Mouse (Mus musculus) midbrain, embryonic 15.5 days (tissue): ENCODE results near the gene Cdc42ep4. TPM values are rescaled to one million over a fixed set of nuclear protein-coding genes. Genes with fewer than 3 reads are reported as not detected.

Experiments used
- ATAC-seq: fragments of 200-750 bp; cut with Nextera tagmentation; replicated peaks from 2 replicates; pipeline ENCODE4 v1.8.0; 2017; ENCODE audit warnings: moderate TSS enrichment
- H3K27ac ChIP-seq: fragments of 300-500 bp; sonication (generic); 2 replicates; pipeline ENCODE4 v1.5.1; 2015; ENCODE audit warnings: mild to moderate bottlenecking, inconsistent platforms
- H3K27me3 ChIP-seq: fragments of 300-500 bp; sonication (generic); replicated peaks from 2 replicates; pipeline ENCODE4 v1.6.1; 2015; ENCODE audit warnings: inconsistent platforms
- H3K36me3 ChIP-seq: fragments of 300-500 bp; sonication (generic); replicated peaks from 2 replicates; pipeline ENCODE4 v1.6.1; 2015; ENCODE audit warnings: inconsistent platforms
- H3K4me1 ChIP-seq: fragments of 300-500 bp; sonication (generic); 2 replicates; pipeline ENCODE4 v1.6.1; 2015; ENCODE audit warnings: inconsistent platforms
- H3K4me2 ChIP-seq: fragments of 300-500 bp; sonication (generic); 2 replicates; pipeline ENCODE4 v1.6.1; 2015; ENCODE audit warnings: inconsistent platforms, mild to moderate bottlenecking, moderate library complexity
- H3K4me3 ChIP-seq: fragments of 300-500 bp; sonication (generic); 2 replicates; pipeline ENCODE4 v1.5.1; 2015; ENCODE audit warnings: mild to moderate bottlenecking, inconsistent platforms
- H3K9ac ChIP-seq: fragments of 300-500 bp; sonication (generic); 2 replicates; pipeline ENCODE4 v1.6.1; 2015; ENCODE audit warnings: mild to moderate bottlenecking, inconsistent platforms
- H3K9me3 ChIP-seq: fragments of 300-500 bp; sonication (generic); 2 replicates; pipeline ENCODE4 v1.6.1; 2016; ENCODE audit warnings: inconsistent platforms
- WGBS: fragments of 180-500 bp; shearing (Covaris S2); methylation state at CpG from one replicate; pipeline ENCODE4 v1.1.7; 2015; ENCODE audit warnings: mixed read lengths; 5-methylcytosine and 5-hydroxymethylcytosine counted together
- polyA plus RNA-seq: library from polyadenylated mRNA; unstranded; fragments of >200 nt; fragmentation: Nextera tagmentation; extraction: Ambion mirVana; gene quantifications from 2 replicates; pipeline ENCODE4 v1.2.1, GENCODE M21; 2015

Gene Cdc42ep4
- polyA plus RNA-seq, 1 experiment from 2014 or later: 72.0 TPM

DNA sequence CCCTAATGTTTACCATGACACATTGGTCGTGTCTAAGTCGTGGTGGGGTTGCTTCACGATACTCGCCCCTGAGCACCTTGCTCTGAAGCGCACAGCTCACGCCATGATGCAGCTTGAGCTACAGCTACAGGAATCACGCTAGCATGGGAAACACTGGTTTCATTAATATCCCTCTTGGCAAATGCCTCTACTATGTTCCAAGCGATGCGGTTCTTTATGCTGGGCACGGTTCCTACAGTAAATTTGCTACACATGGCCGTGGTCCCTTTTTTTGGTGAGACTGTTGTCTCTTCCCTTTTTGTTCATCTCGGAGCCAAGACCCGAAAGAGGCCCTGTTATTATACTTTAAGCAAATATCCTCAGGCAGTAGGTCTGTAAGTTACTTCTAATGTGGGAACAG, 19.5 kb upstream of the Cdc42ep4 start:
- no peak overlapping the region for H3K4me2 ChIP-seq
- peaks cover 4% of the 10 kb centered on the region; the same call in 1 of the 2 replicates for H3K4me1 ChIP-seq
- no peak overlapping the region for H3K9ac ChIP-seq
- ATAC-seq: no peak
- no peak overlapping the region for H3K4me3 ChIP-seq
- no peaks in the 10 kb centered on the region for H3K9me3 ChIP-seq
- H3K36me3 ChIP-seq: no peaks in the 10 kb centered on the region
- no peaks in the 10 kb centered on the region for H3K27me3 ChIP-seq
- no peak overlapping the region for H3K27ac ChIP-seq
- 83% methylated on average over 13 of the region's 13 CpGs for WGBS

- Histone ChIP-seq H3K27me3 (no peaks in the 10 kb centered on the region), H3K4me2 (no peak overlapping the region), H3K4me1 (peaks cover 8% of the 10 kb centered on the region; the same call in 1 of the 2 replicates), H3K9me3 (no peaks in the 10 kb centered on the region), H3K27ac (no peak overlapping the region), H3K4me3 (no peak overlapping the region), H3K9ac (no peak overlapping the region), H3K36me3 (no peaks in the 10 kb centered on the region)
- 73% methylated on average over 3 of the region's 3 CpGs for WGBS
- no peak for ATAC-seq
Observed at GRCm38 (mm10) chr11:113768356-113768755, 16.7 kb upstream of the Cdc42ep4 start.

- no peak overlapping the region for H3K9ac ChIP-seq
- WGBS: 76% methylated on average over 8 of the region's 8 CpGs
- no peak overlapping the region for H3K4me3 ChIP-seq
- ATAC-seq: no peak
- no peak overlapping the region for H3K27ac ChIP-seq
- H3K4me2 ChIP-seq: no peak overlapping the region
- H3K36me3 ChIP-seq: no peaks in the 10 kb centered on the region
- H3K27me3 ChIP-seq: no peaks in the 10 kb centered on the region
- no peaks in the 10 kb centered on the region for H3K9me3 ChIP-seq
- peaks cover 8% of the 10 kb centered on the region; the same call in 1 of the 2 replicates for H3K4me1 ChIP-seq
Observed at GRCm38 (mm10) chr11:113767285-113767684, 15.6 kb upstream of the Cdc42ep4 start.

DNA sequence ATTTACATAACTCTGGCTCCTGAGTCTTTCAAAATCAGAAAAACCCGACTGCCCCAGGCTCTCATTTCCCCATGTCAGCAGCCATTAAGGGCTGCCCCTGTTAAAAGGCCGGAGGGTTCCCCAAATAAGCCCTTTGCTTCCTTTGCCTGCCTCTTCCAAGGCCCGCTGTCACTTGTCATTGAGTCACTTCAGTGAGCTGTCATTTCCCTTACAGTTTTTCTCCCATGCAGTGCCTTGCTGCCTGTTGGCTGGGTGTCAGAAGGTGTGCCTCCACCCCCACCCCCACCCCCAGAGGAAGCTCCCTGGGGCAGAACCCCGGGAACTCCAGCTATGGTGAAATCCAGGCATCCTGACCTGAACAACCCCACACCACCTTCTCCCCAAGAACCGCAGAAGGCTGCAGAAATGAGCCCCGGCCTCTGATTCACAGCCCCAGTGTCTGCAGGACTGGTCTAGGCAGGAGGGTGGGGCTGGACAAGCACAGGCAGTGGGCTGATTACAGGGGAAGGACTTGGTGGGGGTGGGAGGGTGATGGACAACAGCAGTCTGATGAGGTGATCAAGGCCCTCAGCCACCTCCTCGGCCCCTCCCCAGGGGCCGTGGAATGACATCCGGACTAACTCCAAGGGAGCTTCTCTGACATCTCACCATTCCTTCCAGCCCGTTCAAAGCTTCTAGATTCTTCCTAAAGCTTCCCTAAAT, 14.8 kb upstream of the Cdc42ep4 start:
- Histone ChIP-seq H3K27ac (no peak overlapping the region), H3K9me3 (no peaks in the 10 kb centered on the region), H3K36me3 (no peaks in the 10 kb centered on the region), H3K4me2 (no peak overlapping the region), H3K4me3 (no peak overlapping the region), H3K4me1 (peaks cover 8% of the 10 kb centered on the region; the same call in 1 of the 2 replicates), H3K9ac (no peak overlapping the region), H3K27me3 (no peaks in the 10 kb centered on the region)
- WGBS: 61% methylated on average over 10 of the region's 10 CpGs
- no peak for ATAC-seq

DNA sequence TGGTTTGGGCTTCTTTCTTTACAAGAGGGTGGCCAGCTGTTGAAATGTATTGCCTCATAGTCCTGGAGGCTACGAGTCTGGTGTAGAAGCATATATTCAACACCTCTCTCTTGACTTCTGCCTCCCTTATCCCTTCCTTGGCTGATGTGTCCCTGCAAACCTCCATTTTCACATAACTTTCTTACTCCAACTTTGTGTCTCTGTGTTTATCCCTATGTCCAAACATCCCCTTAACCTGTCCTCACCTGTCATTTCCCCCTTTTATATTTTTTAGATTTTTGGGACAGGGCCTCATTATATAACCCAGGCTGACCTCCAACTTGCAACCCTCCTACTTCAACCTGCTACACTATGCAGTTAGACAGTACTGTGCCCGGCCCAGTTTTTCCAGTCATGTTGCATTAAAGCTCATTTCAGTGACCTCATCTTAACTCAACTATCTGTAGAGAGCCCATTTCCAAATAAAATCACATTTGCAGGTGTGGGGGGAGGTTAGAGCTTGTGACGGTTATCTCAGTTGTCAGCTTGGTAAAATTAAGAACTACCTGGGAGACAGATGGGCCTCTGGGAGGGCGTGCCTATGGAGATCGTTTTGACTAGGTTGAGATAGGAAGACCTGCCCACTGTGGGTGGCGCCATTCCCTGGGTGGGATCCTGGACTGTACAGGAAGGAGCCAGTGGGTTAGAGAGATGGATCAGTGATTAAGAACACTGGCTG, 12.6 kb upstream of the Cdc42ep4 start:
- Histone ChIP-seq H3K27me3 (no peaks in the 10 kb centered on the region), H3K4me1 (peaks cover 8% of the 10 kb centered on the region; the same call in 1 of the 2 replicates), H3K9me3 (no peaks in the 10 kb centered on the region), H3K4me2 (no peak overlapping the region), H3K27ac (no peak overlapping the region), H3K4me3 (no peak overlapping the region), H3K9ac (no peak overlapping the region), H3K36me3 (no peaks in the 10 kb centered on the region)
- WGBS: 92% methylated on average over 6 of the region's 6 CpGs
- no peak for ATAC-seq

DNA sequence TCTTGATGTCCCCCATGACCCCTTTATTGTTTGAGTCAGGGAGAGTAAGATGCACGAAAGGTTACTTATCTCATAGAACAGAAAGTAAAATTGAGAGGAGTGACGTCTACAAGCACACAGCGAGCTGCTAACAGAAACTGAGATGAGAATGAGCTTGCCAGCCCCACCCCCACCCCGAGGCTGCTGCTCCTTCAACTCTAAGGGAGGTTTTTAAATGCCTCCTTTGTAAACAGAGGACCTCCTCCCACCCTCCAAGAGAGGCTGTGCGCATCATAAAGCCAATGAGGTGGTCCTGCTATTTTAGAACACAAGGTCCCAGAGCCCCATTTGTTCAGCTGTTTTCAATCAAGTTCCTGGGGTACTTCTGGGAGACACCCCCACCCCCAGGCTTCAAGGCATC, 11.8 kb upstream of the Cdc42ep4 start:
- Histone ChIP-seq H3K27ac (no peak overlapping the region), H3K36me3 (no peaks in the 10 kb centered on the region), H3K4me3 (no peak overlapping the region), H3K4me2 (no peak overlapping the region), H3K27me3 (no peaks in the 10 kb centered on the region), H3K4me1 (peaks cover 8% of the 10 kb centered on the region; the same call in 1 of the 2 replicates), H3K9me3 (no peaks in the 10 kb centered on the region), H3K9ac (no peak overlapping the region)
- 16% methylated on average over 5 of the region's 5 CpGs for WGBS
- no peak for ATAC-seq

- 82% methylated on average over 8 of the region's 8 CpGs for WGBS
- no peak overlapping the region for H3K9ac ChIP-seq
- H3K36me3 ChIP-seq: no peaks in the 10 kb centered on the region
- peaks cover 8% of the 10 kb centered on the region; the same call in 1 of the 2 replicates for H3K4me1 ChIP-seq
- H3K4me2 ChIP-seq: no peak overlapping the region
- H3K9me3 ChIP-seq: no peaks in the 10 kb centered on the region
- ATAC-seq: no peak
- no peak overlapping the region for H3K4me3 ChIP-seq
- H3K27ac ChIP-seq: no peak overlapping the region
- no peaks in the 10 kb centered on the region for H3K27me3 ChIP-seq
Observed at GRCm38 (mm10) chr11:113762136-113762797, 10.6 kb upstream of the Cdc42ep4 start.

- 91% methylated on average over 7 of the region's 7 CpGs for WGBS
- H3K4me1 ChIP-seq: peaks cover 8% of the 10 kb centered on the region; the same call in 1 of the 2 replicates
- no peak overlapping the region for H3K4me2 ChIP-seq
- H3K9me3 ChIP-seq: no peaks in the 10 kb centered on the region
- H3K27me3 ChIP-seq: no peaks in the 10 kb centered on the region
- no peaks in the 10 kb centered on the region for H3K36me3 ChIP-seq
- H3K4me3 ChIP-seq: no peak overlapping the region
- no peak for ATAC-seq
- H3K9ac ChIP-seq: no peak overlapping the region
- H3K27ac ChIP-seq: no peak overlapping the region
Observed at GRCm38 (mm10) chr11:113761646-113762045, 10.0 kb upstream of the Cdc42ep4 start.

DNA sequence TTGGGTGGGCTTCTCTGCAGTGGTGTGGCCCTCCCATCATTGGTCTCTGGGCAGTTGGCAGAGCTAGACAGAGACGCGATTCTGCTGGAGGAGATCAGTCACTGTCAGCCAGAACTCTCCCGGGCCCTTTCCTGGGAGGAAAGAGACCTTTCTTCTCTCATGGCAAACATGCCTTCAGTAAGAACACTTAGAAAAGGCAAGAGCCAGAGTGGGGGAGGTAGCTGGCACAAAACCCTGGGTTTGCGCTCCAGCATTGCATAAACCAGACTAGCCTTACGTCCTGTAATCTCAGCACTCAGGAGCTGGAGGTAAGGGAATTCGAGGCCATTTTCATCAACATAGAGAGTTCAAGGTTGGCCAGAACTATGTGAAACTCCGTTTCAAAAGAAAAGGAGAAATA, 8.8 kb upstream of the Cdc42ep4 start:
- WGBS: 86% methylated on average over 7 of the region's 7 CpGs
- 0 out of 2 replicates have a peak, but pooled peaks cover 3% of the 10 kb centered on the region for H3K4me1 ChIP-seq
- no peaks in the 10 kb centered on the region for H3K36me3 ChIP-seq
- H3K4me2 ChIP-seq: no peak overlapping the region
- H3K27ac ChIP-seq: no peak overlapping the region
- no peak for ATAC-seq
- H3K4me3 ChIP-seq: no peak overlapping the region
- no peaks in the 10 kb centered on the region for H3K9me3 ChIP-seq
- H3K9ac ChIP-seq: no peak overlapping the region
- no peaks in the 10 kb centered on the region for H3K27me3 ChIP-seq

DNA sequence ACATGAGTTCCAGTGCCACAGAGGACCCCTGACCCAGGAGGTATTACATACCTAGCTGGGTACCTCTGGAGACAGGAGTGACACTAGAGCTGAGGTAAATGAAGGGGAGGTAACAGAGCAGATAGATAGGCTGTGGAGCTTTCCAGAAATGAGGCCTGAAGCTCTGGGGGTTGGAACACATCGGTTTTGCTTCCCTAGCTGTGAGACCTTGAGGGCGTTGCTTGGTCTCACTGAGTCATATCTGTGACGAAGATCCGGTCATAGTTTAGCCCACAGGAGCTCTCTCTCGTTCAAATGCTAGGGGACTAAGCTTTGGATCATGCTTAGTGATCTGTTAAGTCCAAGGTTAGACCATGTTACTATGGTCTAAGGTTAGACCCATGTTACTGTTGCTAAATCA, 7.2 kb upstream of the Cdc42ep4 start:
- no peak for ATAC-seq
- H3K4me1 ChIP-seq: 0 out of 2 replicates have a peak, but pooled peaks cover 3% of the 10 kb centered on the region
- no peaks in the 10 kb centered on the region for H3K36me3 ChIP-seq
- WGBS: 92% methylated on average over 5 of the region's 5 CpGs
- H3K4me2 ChIP-seq: no peak overlapping the region
- no peaks in the 10 kb centered on the region for H3K9me3 ChIP-seq
- H3K4me3 ChIP-seq: no peak overlapping the region
- no peaks in the 10 kb centered on the region for H3K27me3 ChIP-seq
- H3K27ac ChIP-seq: no peak overlapping the region
- H3K9ac ChIP-seq: no peak overlapping the region

- 95% methylated on average over 12 of the region's 12 CpGs for WGBS
- no peak overlapping the region for H3K4me3 ChIP-seq
- no peak for ATAC-seq
Observed at GRCm38 (mm10) chr11:113756578-113756977, 4.9 kb upstream of the Cdc42ep4 start.

GRCm38 (mm10) chr11:113755878-113756277, 4.2 kb upstream of the Cdc42ep4 start:
- no peak overlapping the region for H3K9ac ChIP-seq
- no peak overlapping the region for H3K4me2 ChIP-seq
- no peak overlapping the region for H3K27ac ChIP-seq
- no peaks in the 10 kb centered on the region for H3K27me3 ChIP-seq
- WGBS: 93% methylated on average over 14 of the region's 14 CpGs
- ATAC-seq: no peak
- H3K36me3 ChIP-seq: no peaks in the 10 kb centered on the region
- H3K9me3 ChIP-seq: no peaks in the 10 kb centered on the region
- H3K4me1 ChIP-seq: peaks cover 7% of the 10 kb centered on the region
- H3K4me3 ChIP-seq: no peak overlapping the region

More at GRCm38 (mm10) chr11:113756578-113756977, 4.9 kb upstream of the Cdc42ep4 start:
- H3K4me1 ChIP-seq: peaks cover 7% of the 10 kb centered on the region
- H3K36me3 ChIP-seq: no peaks in the 10 kb centered on the region
- H3K27ac ChIP-seq: no peak overlapping the region
- no peak overlapping the region for H3K4me2 ChIP-seq
- H3K9me3 ChIP-seq: no peaks in the 10 kb centered on the region
- H3K27me3 ChIP-seq: no peaks in the 10 kb centered on the region
- no peak overlapping the region for H3K9ac ChIP-seq
